ENCODE assay signal across 26 mouse cellular contexts in genomic region chr9:75338016-75338415, GRCm38 (mm10). TPM values are rescaled to one million over a fixed set of nuclear protein-coding genes. Genes with fewer than 3 reads are reported as not detected.
A peak's percentile ranks its signal among the peaks of the same experiment; 100 is the strongest.
DNase-seq lines count a peak whose midpoint lies in the region; ATAC-seq and TF ChIP-seq lines count a peak whose summit lies in the region.
"Had no signal": no experiment of that assay in that cellular context is flagged by ENCODE, and none has a peak within 500 bp of the region (broad histone marks: within the 10 kb centered on the region; RNA-seq: fewer than 3 reads in every experiment).

No protein-coding gene starts in this region.

- H3K4me3 ChIP-seq in olfactory bulb, adult 2 months (ENCODE audit: insufficient read depth, low read depth, low read length) = no peak overlapping the region
- H3K4me3 ChIP-seq: embryonic facial prominence, embryonic 10.5 days; erythroblast, embryonic 14.5 days; forebrain, embryonic 15.5 days; heart, embryonic 10.5 days; hindbrain, embryonic 12.5 days; limb, embryonic 13.5 days had no signal

- H3K27ac ChIP-seq in olfactory bulb, adult 2 months (ENCODE audit: insufficient read depth, low read depth, low read length) = peak overlapping the region; percentile 97
- H3K27ac ChIP-seq: embryonic facial prominence, embryonic 10.5 days; forebrain, embryonic 15.5 days; heart, embryonic 10.5 days; hindbrain, embryonic 12.5 days; limb, embryonic 13.5 days; liver, embryonic 14.5 days had no signal

- WGBS in olfactory bulb, adult 2 months = 28% methylated on average over 6 of the region's 6 CpGs

- H3K4me1 ChIP-seq in olfactory bulb, adult 2 months (ENCODE audit: control insufficient read depth, insufficient read depth, low read length) = peaks cover 34% of the 10 kb centered on the region
- H3K4me1 ChIP-seq: embryonic facial prominence, embryonic 10.5 days; forebrain, embryonic 15.5 days; heart, embryonic 10.5 days; hindbrain, embryonic 12.5 days; limb, embryonic 13.5 days had no signal

- peak; percentile 83 for DNase-seq in left cerebral cortex, adult 11 months (ENCODE audit: low spot score)
- no peak for DNase-seq in left cerebral cortex, postnatal 4 days
- DNase-seq in layer of hippocampus, adult 9-11 months = peak; percentile 87
- DNase-seq in urinary bladder, postnatal 14 days (ENCODE audit: low spot score) = no peak
- DNase-seq: adrenal gland, adult 2 months; cerebellum, adult 11-12 months; cerebellum, postnatal 36 days; gastrocnemius, postnatal 25 days; heart, postnatal 10 days; kidney, adult 9 months; kidney, postnatal 4 days; thymus, postnatal 14 days had no signal

- ATAC-seq in megakaryocyte, adult 5-6 weeks (ENCODE audit: poor library complexity, severe bottlenecking) = no peak
- ATAC-seq in erythroid progenitor cell, adult 5-6 weeks (replicated peaks; ENCODE audit: low FRiP score, poor library complexity, severe bottlenecking) = no peak
- ATAC-seq: forebrain, embryonic 15.5 days; inflammation-experienced regulatory T-cells, adult 6 months had no signal

- TF ChIP-seq POLR2A in olfactory bulb, adult 2 months (IDR thresholded peaks at IDR 0.05; ENCODE audit: insufficient read depth, low read depth, low read length) = no peak

- intact Hi-C loops in left cerebral cortex, postnatal 4 days (cut with DNase I) = no loop called here

- no peak for TF ChIP-seq CTCF in olfactory bulb, adult 2 months (IDR thresholded peaks at IDR 0.05; ENCODE audit: insufficient read depth, low read depth, low read length)

RNA-seq across cellular contexts. Expression of gene Bcl2l10, which starts 9.5 kb away (rescaled TPM):
- total RNA-seq in left cerebral cortex, postnatal 4 days (2021) = under 1 TPM in 1 of 2 experiments, not detected in 1; 0.32 TPM
- polyA plus RNA-seq in olfactory bulb, adult 2 months (2012; ENCODE audit: insufficient read depth, insufficient read length, low replicate concordance, missing spikeins) = not detected in 2 replicates
- total RNA-seq in megakaryocyte, adult 5-6 weeks (2015) = not detected in 2 replicates
- total RNA-seq in megakaryocyte, adult 5-6 weeks (2017) = not detected in 2 replicates
- not detected in 2 replicates for total RNA-seq in erythroid progenitor cell, adult 5-6 weeks (2015; ENCODE audit: low replicate concordance)
- not detected in 2 replicates for total RNA-seq in erythroid progenitor cell, adult 5-6 weeks (2017; ENCODE audit: low replicate concordance)
- total RNA-seq: gastrocnemius, postnatal 25 days; heart, postnatal 10 days had no signal
- polyA plus RNA-seq: embryonic facial prominence, embryonic 10.5 days; erythroblast, embryonic 14.5 days; forebrain, embryonic 15.5 days; heart, embryonic 10.5 days; hindbrain, embryonic 12.5 days; inflammation-experienced regulatory T-cells, adult 6 months; limb, embryonic 13.5 days; liver, embryonic 14.5 days; lung, embryonic 16.5 days; neural tube, embryonic 11.5 days; stomach, embryonic 16.5 days had no signal

RNA-seq across cellular contexts. Expression of gene Gnb5, which starts 31.9 kb away (rescaled TPM):
- 10 to 100 TPM; 74.6 to 78.1 TPM for total RNA-seq in left cerebral cortex, postnatal 4 days (2021)
- not detected in 2 replicates for polyA plus RNA-seq in olfactory bulb, adult 2 months (2012; ENCODE audit: insufficient read depth, insufficient read length, low replicate concordance, missing spikeins)
- total RNA-seq in megakaryocyte, adult 5-6 weeks (2015) = 0.51 TPM in 1 of 2 replicates, not detected in the other
- total RNA-seq in megakaryocyte, adult 5-6 weeks (2017) = 0.29 TPM in 1 of 2 replicates, not detected in the other
- total RNA-seq in erythroid progenitor cell, adult 5-6 weeks (2015; ENCODE audit: low replicate concordance) = not detected in 2 replicates
- 1.5 TPM in 1 of 2 replicates, not detected in the other for total RNA-seq in erythroid progenitor cell, adult 5-6 weeks (2017; ENCODE audit: low replicate concordance)
- polyA plus RNA-seq: erythroblast, embryonic 14.5 days had no signal

Comparison
In these comparisons a context has a peak if more than half of its experiments do, and no peak if none do; other contexts are left out.
1. DNase-seq: peak in left cerebral cortex, adult 11 months (single experiment) and layer of hippocampus, adult 9-11 months (single experiment); none in left cerebral cortex, postnatal 4 days (single experiment) and urinary bladder, postnatal 14 days (single experiment).
2. RNA of gene Gnb5, which starts 31.9 kb away (total RNA-seq): 74.6 to 78.1 TPM in left cerebral cortex, postnatal 4 days; 0.29 to 0.51 TPM in megakaryocyte, adult 5-6 weeks and 1.5 TPM in erythroid progenitor cell, adult 5-6 weeks; every median in the first group is over 10 times any median in the second.